Mouse (Mus musculus) B cell, adult 2 months (primary cell): ENCODE measurements around the gene Nhp2.
"Not testable (repeated sequence)": the region's sequence is repeated elsewhere in the genome, so short reads cannot be mapped to it uniquely, and the experiment has no call there.

ENCODE experiments used
- DNase-seq, 2 experiments: peaks; one replicate each; pipeline ENCODE4 v3.0.0; 2022

Gene Nhp2

GRCm38 (mm10) chr11:51664747-51665146, 45.2 kb downstream of the Nhp2 start:
- DNase-seq = not testable (repeated sequence)

GRCm38 (mm10) chr11:51670846-51671245, 51.3 kb downstream of the Nhp2 start:
- no peak for DNase-seq

- no peak for DNase-seq
These were observed 51.8 kb downstream of the Nhp2 start for GRCm38 (mm10) chr11:51671376-51671775.

- no peak for DNase-seq
These were observed 53.8 kb downstream of the Nhp2 start for GRCm38 (mm10) chr11:51673291-51673690.
